Mouse (Mus musculus) right cerebral cortex, postnatal 10 days (tissue): Measurements from ENCODE around the gene Mvp.

Experiments used
- DNase-seq, 2 experiments: peaks; one replicate each; pipeline ENCODE4 v3.0.0; 2021; ENCODE audit warnings: low spot score in 2 of 2

Mvp gene

DNA sequence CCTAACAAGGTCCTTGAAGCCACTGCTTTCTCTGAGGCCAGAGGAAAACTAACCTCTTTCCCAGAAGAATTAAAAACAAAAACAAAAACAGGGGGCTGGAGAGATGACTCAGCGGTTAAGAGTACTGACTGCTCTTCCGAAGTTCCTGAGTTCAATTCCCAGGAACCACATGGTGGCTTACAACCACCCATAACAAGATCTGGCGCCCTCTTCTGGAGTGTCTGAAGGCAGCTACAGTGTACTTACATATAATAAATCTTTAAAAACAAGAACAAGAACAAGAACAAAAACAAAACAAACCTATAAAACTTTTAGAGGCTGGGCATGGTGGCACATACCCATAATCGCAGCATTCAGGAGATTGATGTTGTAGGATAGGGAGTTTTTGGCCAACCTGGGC, 18.0 kb downstream of the Mvp start:
- DNase-seq, result no peak

GRCm38 (mm10) chr7:126988816-126989215, 25.6 kb downstream of the Mvp start:
- DNase-seq, result no peak

- DNase-seq, result peak in 1 of 2 experiments; percentile 57
These were observed 28.1 kb downstream of the Mvp start for GRCm38 (mm10) chr7:126986319-126986718.

DNA sequence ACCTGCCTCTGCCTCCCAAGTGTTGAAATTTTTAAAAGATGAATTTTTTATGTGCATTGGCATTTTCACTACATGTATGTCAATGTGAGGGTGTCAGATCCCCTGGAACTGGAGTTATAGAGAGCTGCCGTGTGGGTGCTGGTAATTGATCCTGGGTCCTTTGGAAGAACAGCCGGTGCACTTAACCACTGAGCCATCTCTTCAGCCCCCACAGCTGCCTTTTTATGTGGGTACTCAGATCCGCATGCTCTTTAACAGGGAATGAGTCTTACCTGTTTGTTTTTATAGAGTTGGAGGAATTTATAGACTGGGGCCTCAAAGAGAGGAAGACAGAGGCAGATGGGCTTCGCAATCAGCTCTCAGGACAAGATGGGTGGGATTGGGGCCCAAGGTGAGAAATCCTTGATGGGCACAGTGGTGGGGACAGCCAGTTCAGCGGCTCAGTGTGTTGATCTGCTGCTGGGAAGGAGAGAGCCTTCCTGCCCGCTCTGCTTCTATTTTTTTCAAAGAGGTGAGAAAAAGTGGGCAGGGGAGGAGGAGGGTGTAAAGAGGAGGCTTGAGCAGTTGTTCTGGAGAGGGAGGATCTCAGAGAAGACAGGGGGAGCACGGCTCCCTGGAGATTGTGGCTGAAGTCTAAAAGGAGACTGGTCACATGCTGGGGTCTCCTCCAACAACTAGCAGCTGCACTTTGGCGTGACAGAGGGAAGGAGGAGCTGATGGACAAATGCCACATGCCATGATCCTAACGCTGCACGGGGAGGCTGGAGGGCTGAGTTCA, 29.6 kb downstream of the Mvp start:
- no peak for DNase-seq

- no peak for DNase-seq
These were observed 31.3 kb downstream of the Mvp start for GRCm38 (mm10) chr7:126983113-126983512.

DNA sequence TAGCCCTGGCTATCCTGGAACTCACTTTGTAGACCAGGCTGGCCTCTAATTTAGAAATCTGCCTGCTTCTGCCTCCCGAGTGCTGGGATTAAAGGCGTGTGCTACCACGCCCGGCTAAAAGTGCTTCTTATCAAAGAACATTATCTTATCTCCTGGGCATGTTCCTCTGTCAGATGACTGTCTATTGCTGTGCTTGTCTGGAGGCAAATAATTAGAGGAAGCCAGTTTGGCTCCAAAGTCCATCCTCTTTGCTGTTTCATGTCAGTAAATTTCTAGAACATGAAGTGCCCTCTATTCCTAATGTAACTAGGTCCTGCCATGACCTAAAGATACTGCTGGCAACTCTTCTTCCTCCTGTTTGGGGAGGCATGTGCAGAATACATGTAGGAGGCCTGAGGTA, 32.4 kb downstream of the Mvp start:
- DNase-seq, result no peak

DNA sequence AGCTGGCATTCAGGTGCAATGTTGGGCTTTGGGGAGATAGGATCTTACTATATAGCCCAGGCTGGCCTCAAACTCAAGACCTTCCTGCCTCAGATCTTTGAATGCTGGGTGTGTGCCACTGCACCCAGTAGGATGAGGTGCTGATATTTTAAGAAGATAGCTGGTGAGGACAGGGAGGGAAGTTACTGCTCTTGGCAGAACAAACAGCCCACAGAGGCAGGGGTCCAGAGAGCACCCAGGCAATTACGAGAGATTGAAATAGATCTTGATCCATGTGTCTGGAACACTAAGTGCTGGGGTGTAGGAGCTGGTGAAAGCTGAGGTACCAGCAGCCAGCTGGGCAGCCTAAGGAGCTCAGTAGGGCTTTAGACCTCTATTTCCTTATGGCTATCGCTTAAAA, 32.8 kb downstream of the Mvp start:
- no peak for DNase-seq

DNA sequence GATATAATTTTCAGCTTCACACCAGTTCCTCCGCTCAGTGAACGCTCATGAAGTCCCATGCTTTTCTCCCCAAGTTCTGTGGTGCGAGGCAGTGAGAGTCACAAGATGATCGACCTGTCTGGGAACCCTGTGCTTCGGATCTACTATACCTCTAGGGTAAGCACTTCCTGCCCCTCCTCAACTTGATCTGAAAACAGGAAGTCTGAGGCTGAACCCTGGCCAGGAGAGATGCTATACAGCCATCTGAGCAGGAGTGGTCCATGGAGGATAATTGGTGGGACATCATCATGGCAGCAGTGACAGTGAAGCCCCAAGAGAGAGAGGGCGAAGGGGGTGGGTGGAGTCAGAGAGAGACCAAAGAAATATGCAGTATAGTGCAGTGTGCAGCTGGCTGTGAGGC, 35.6 kb downstream of the Mvp start:
- DNase-seq, result no peak

- DNase-seq, result no peak
These were observed 37.5 kb downstream of the Mvp start for GRCm38 (mm10) chr7:126976878-126977459.

- peak; percentile 97 to 98 for DNase-seq
These were observed 38.2 kb downstream of the Mvp start, which contains the start of gene Cdiptos for GRCm38 (mm10) chr7:126975950-126976866. Cdiptos (minus strand) TSS chr7:126976098.

- no peak for DNase-seq
These were observed 38.7 kb downstream of the Mvp start, which contains the start of gene Cdipt for GRCm38 (mm10) chr7:126975893-126975949. Cdipt (plus strand) TSS chr7:126975914.

- no peak for DNase-seq
These were observed 38.9 kb downstream of the Mvp start for GRCm38 (mm10) chr7:126975493-126975892.

DNA sequence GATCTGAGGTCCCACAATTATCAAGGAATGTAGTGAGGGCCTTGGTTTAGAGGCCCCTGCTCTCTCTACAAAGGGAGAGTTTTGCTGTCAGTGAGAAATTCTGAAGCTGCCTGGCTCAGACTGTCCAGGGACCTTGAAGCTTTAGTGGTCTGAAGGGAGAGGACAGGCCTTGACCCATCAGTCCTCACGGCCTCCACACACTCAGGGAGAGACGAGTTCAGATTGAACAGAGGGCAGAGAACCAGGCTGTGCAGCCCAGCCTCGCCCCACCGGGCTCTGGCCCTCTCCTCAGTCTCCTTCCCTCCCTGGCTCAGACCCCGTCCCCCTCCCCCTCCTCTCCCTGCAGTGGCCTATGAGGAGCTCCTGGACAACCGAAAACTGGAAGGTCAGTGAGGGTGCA, 47.1 kb downstream of the Mvp start:
- DNase-seq, result no peak

DNA sequence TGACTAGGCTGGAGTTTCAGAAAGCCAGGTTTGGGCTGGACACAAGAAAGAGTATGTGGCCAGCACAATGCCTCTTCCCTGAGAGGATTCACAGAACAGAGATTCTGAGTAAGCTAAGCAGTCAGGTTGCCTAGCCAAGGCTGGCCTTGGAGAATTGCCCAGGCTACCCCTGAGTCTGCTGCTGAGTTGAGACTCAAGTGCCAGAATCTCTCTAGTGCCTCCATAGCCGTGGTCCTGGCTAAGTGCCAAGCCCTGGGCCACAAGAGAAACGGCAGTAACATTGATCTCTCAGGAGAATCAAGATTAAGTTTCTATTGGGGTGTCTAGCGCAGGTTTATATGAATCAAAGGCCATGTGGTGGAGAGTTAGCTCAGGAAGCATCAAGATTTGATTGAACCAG, 48.9 kb downstream of the Mvp start:
- DNase-seq, result no peak

DNA sequence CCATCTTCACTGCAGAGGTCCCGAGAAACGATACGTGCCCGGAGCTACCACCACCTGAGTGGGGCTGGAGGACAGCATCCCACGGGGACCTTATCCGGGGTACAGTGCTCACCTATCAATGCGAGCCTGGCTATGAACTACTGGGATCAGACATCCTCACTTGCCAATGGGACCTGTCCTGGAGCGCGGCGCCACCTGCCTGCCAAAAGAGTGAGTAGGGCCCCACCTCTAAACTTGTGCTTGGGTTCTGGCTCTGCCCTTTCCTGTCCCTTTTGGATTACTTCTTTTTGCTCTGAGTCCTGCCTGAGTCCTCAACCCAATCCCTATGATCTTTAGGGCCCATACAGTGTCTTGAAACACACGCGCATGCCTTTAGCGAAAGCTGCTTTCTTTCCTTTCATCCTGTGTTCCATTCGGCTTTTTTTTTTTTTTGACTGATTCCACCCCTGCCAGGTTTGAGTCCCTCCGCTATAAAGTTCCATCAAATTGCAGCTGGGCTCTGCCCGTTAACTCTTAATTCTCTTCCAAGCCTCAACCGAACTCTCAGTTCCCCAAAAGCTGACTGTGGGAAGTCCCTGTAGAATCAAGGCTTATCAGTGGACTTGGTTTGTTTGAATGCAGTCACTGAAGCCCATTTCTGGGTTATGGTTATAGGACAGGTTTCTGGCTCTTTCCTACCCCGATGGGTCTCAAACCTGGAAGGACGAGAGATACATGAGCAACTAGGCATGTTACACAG, 50.7 kb downstream of the Mvp start:
- DNase-seq, result no peak

- DNase-seq, result no peak
These were observed 52.5 kb downstream of the Mvp start for GRCm38 (mm10) chr7:126961965-126962364.

DNA sequence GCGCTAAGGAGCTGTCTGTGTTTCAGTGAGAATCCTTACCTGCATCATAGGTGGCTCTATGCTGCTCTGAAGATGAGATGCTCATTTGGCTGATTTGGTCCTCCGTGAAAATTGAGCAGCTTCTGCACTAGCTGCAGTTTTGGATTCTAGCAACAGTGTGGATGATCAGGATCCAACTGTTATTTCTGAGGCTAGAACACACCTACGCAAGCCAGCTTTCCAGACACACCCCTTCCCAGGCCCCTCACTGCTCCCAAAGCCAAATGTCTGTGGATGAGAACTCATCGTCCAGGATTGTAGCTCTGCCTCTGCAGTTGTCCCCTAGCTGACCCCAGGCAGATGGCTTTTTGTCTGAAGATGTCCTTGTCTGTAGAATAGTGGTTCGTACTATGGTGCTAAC, 53.3 kb downstream of the Mvp start:
- DNase-seq, result no peak

GRCm38 (mm10) chr7:126959780-126960179, 54.6 kb downstream of the Mvp start:
- no peak for DNase-seq

- DNase-seq, result no peak
These were observed 59.3 kb downstream of the Mvp start for GRCm38 (mm10) chr7:126955125-126955524.

- no peak for DNase-seq
These were observed 61.8 kb downstream of the Mvp start for GRCm38 (mm10) chr7:126952646-126953045.

DNA sequence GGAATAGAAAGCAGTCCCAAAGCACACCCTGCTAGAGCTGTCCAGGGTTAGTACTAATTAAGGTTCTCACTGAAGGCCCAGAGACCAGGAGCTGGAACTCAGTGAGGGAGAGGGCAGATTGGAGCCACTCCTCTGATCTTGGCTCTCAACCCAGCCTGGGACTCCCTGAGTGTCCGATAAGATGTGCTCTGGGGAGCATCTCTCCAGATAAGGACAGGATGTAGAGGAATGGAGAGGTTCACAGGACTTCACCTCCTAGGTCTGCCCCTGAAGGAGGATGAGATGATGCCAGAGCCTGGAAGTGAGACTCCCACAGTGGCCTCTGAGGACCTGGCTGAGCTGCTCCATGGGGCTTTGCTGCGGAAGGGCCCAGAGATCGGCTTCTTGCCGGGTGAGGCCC, 62.7 kb downstream of the Mvp start:
- DNase-seq, result no peak
